Mouse (Mus musculus): ENCODE measurements at regions not wholly inside any gene's neighbourhood (a gene's known extent, or its start where the extent isn't known, plus 50 kb on each side); places are given as distances from the start of the nearest gene placed in this dataset.
A peak's percentile ranks its signal among the peaks of the same experiment; 100 is the strongest.

GRCm38 (mm10) chr4:9218380-9218779, 979.5 kb upstream of the Car8 start:
- DNase-seq (ENCODE audit: low read depth) = no peak

GRCm38 (mm10) chr4:9208606-9209005, 969.8 kb upstream of the Car8 start:
- DNase-seq (ENCODE audit: low read depth) = no peak

GRCm38 (mm10) chr4:9200012-9200411, 961.2 kb upstream of the Car8 start:
- no peak for DNase-seq (ENCODE audit: low read depth)

- no peak for DNase-seq (ENCODE audit: low read depth)
Observed at GRCm38 (mm10) chr4:9196435-9196834, 957.6 kb upstream of the Car8 start.

- no peak for DNase-seq (ENCODE audit: low read depth)
Observed at GRCm38 (mm10) chr4:9193121-9193520, 954.3 kb upstream of the Car8 start.

GRCm38 (mm10) chr4:9185156-9185875, 946.5 kb upstream of the Car8 start:
- no peak for DNase-seq (ENCODE audit: low read depth)

GRCm38 (mm10) chr4:9184451-9185121, 945.7 kb upstream of the Car8 start:
- peak; percentile 21 for DNase-seq (ENCODE audit: low read depth)

- no peak for DNase-seq (ENCODE audit: low read depth)
Observed at GRCm38 (mm10) chr4:9174365-9174764, 935.5 kb upstream of the Car8 start.

GRCm38 (mm10) chr4:9162374-9162773, 923.5 kb upstream of the Car8 start:
- no peak for DNase-seq (ENCODE audit: low read depth)

- no peak for DNase-seq (ENCODE audit: low read depth)
Observed at GRCm38 (mm10) chr4:9161814-9162133, 922.9 kb upstream of the Car8 start.

- DNase-seq (ENCODE audit: low read depth) = no peak
Observed at GRCm38 (mm10) chr4:9161068-9161813, 922.4 kb upstream of the Car8 start.

GRCm38 (mm10) chr4:9147732-9148131, 908.9 kb upstream of the Car8 start:
- DNase-seq (ENCODE audit: low read depth) = no peak

- DNase-seq (ENCODE audit: low read depth) = no peak
Observed at GRCm38 (mm10) chr4:9144226-9145215, 905.7 kb upstream of the Car8 start.

- no peak for DNase-seq (ENCODE audit: low read depth)
Observed at GRCm38 (mm10) chr4:9143087-9143486, 904.2 kb upstream of the Car8 start.

- DNase-seq (ENCODE audit: low read depth) = no peak
Observed at GRCm38 (mm10) chr4:9141946-9142683, 903.3 kb upstream of the Car8 start.

- DNase-seq (ENCODE audit: low read depth) = no peak
Observed at GRCm38 (mm10) chr4:9140691-9141090, 901.9 kb upstream of the Car8 start.

GRCm38 (mm10) chr4:9136657-9137056, 897.8 kb upstream of the Car8 start:
- DNase-seq (ENCODE audit: low read depth) = no peak

GRCm38 (mm10) chr4:9136188-9136569, 897.3 kb upstream of the Car8 start:
- no peak for DNase-seq (ENCODE audit: low read depth)

GRCm38 (mm10) chr4:9135481-9136187, 896.8 kb upstream of the Car8 start:
- peak; percentile 89 for DNase-seq (ENCODE audit: low read depth)

- no peak for DNase-seq (ENCODE audit: low read depth)
Observed at GRCm38 (mm10) chr4:9133695-9134094, 894.9 kb upstream of the Car8 start.

All from 416B (cell line).